Mouse (Mus musculus): ENCODE results near the gene Muc4.

DNA sequence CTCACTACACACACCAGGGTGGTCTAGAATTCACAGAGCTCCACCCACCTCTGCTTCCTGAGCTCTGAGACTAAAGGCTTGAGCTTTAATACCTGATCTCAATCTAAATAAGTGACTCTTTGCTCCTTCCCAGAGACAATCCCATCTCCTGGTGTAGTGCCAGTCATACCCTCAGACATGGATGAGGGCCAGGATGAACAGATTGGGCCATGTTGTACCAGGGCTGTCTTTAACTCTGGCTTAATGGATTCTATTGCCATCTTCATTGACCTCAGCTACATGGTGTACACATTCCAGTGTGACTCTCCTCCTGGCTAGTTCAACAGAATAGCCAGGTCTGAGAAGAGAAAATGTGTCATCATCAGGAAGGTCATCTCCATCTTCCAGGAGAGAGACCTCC lies 9.2 kb upstream of the Muc4 start:
- TF ChIP-seq POLR2A (IDR thresholded peaks at IDR 0.05; ENCODE audit: extremely low read depth, insufficient read depth, low read length) = no peak
- TF ChIP-seq CTCF (IDR thresholded peaks at IDR 0.05; ENCODE audit: low read depth, low read length) = no peak
